16 mouse cellular contexts compared by ENCODE assay signal in the genomic region with DNA sequence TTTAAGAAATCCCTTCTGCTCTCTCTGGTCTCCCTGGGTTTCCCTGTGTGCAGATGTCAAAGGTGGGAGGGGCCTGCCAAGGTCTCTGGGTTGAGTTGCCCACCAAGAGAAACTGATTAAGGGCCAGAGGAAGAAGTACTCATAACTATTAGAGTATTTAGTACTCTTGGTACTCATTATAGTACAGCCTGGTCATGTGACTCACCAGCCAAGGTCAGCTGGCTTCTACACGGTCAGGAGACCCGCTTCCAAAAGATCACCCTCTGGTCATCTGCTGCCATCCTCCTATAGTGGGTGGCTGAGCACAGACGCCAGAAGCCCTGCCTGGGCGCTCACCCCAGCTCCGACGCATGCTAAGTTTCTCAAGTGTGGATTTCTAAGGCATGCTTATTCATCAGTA.
"Had no signal": no experiment of that assay in that cellular context is flagged by ENCODE, and none has a peak within 500 bp of the region (broad histone marks: within the 10 kb centered on the region; RNA-seq: fewer than 3 reads in every experiment).

No protein-coding gene starts in this region.

- H3K4me2 ChIP-seq: neural tube, embryonic 13.5 days; neural tube, embryonic 15.5 days; stomach, embryonic 15.5 days had no signal

- DNase-seq: retina, postnatal 1 day; right cerebral cortex, adult 18-20 months; right cerebral cortex, postnatal 14 days; right cerebral cortex, postnatal 25 days; right cerebral cortex, postnatal 4 days; spleen, adult 18-20 months; thymus, adult 18-20 months; thymus, adult 2 months; thymus, postnatal 14 days; thymus, postnatal 25 days; thymus, postnatal 36 days; thymus, postnatal 4 days had no signal

- H3K9me3 ChIP-seq: neural tube, embryonic 13.5 days; neural tube, embryonic 15.5 days; stomach, embryonic 15.5 days had no signal

- H3K9ac ChIP-seq: neural tube, embryonic 13.5 days; neural tube, embryonic 15.5 days; stomach, embryonic 15.5 days had no signal

- H3K36me3 ChIP-seq: neural tube, embryonic 13.5 days; neural tube, embryonic 15.5 days; stomach, embryonic 15.5 days had no signal

- H3K27ac ChIP-seq: neural tube, embryonic 13.5 days; neural tube, embryonic 15.5 days; stomach, embryonic 15.5 days; stomach, postnatal 0 days had no signal

- H3K4me3 ChIP-seq: neural tube, embryonic 13.5 days; neural tube, embryonic 15.5 days; stomach, embryonic 15.5 days had no signal

- H3K27me3 ChIP-seq: neural tube, embryonic 15.5 days; stomach, embryonic 15.5 days had no signal
